Mouse (Mus musculus) heart, embryonic 14.5 days (tissue): Measurements from ENCODE around the gene Hcfc1r1. TPM values are rescaled to one million over a fixed set of nuclear protein-coding genes. Genes with fewer than 3 reads are reported as not detected.

Experiments used
- ATAC-seq: fragments of 200-750 bp; cut with Nextera tagmentation; 2 replicates; pipeline ENCODE4 v1.8.0; 2017; ENCODE audit warnings: low read depth, moderate TSS enrichment; ENCODE audit not compliant: insufficient number of reproducible peaks, insufficient read depth, low FRiP score
- H3K27ac ChIP-seq, 2 experiments: fragments of 200-500 bp in 1 of 2; fragments of 300-500 bp in 1 of 2; sonication (generic) in 1 of 2; replicated peaks in 1 of 2; 2 replicates each; pipeline ENCODE4 v1.5.1; 2012 to 2014; ENCODE audit warnings: low read depth in 2 of 2, low read length in 2 of 2, control low read depth in 1 of 2, mild to moderate bottlenecking in 1 of 2, mixed read lengths in 1 of 2; ENCODE audit not compliant: control insufficient read depth in 1 of 2, insufficient read depth in 1 of 2
- H3K27me3 ChIP-seq: fragments of 300-500 bp; sonication (generic); 2 replicates; pipeline ENCODE4 v1.6.1; 2014; ENCODE audit warnings: mild to moderate bottlenecking, low read length, control low read depth; ENCODE audit not compliant: control insufficient read depth, insufficient read depth
- H3K36me3 ChIP-seq: fragments of 300-500 bp; sonication (generic); 2 replicates; pipeline ENCODE4 v1.6.1; 2014; ENCODE audit warnings: mild to moderate bottlenecking, control low read depth, low read length, mixed read lengths; ENCODE audit not compliant: control insufficient read depth, insufficient read depth
- H3K4me1 ChIP-seq, 2 experiments: fragments of 200-500 bp in 1 of 2; fragments of 300-500 bp in 1 of 2; sonication (generic) in 1 of 2; 2 replicates each; pipeline ENCODE4 v1.6.1; 2012 to 2014; ENCODE audit warnings: low read length in 2 of 2, control low read depth in 1 of 2, mixed read lengths in 1 of 2; ENCODE audit not compliant: control insufficient read depth in 2 of 2, insufficient read depth in 2 of 2
- H3K4me2 ChIP-seq: fragments of 300-500 bp; sonication (generic); 2 replicates; pipeline ENCODE4 v1.6.1; 2014; ENCODE audit warnings: mild to moderate bottlenecking, low read length
- H3K4me3 ChIP-seq, 2 experiments: fragments of 200-500 bp in 1 of 2; fragments of 300-500 bp in 1 of 2; sonication (generic) in 1 of 2; 2 replicates each; pipeline ENCODE4 v1.5.1; 2012 to 2014; ENCODE audit warnings: low read length in 2 of 2, mild to moderate bottlenecking in 2 of 2, control low read depth in 1 of 2, low read depth in 1 of 2, moderate library complexity in 1 of 2; ENCODE audit not compliant: control insufficient read depth in 1 of 2, insufficient read depth in 1 of 2
- H3K9ac ChIP-seq: fragments of 300-500 bp; sonication (generic); 2 replicates; pipeline ENCODE4 v1.6.1; 2014; ENCODE audit warnings: mild to moderate bottlenecking, low read length
- H3K9me3 ChIP-seq: fragments of 300-500 bp; sonication (generic); 2 replicates; pipeline ENCODE4 v1.6.1; 2016; ENCODE audit warnings: low read length, control low read depth; ENCODE audit not compliant: control insufficient read depth
- WGBS: fragments of 180-500 bp; shearing (Covaris S2); extraction: QIAGEN DNeasy Blood & Tissue Kit; methylation state at CpG from one replicate; pipeline ENCODE4 v1.1.7; 2014; 5-methylcytosine and 5-hydroxymethylcytosine counted together
- polyA plus RNA-seq: library from polyadenylated mRNA; unstranded; fragments of >200 nt; fragmentation: Nextera tagmentation; extraction: Ambion mirVana; gene quantifications from 2 replicates; pipeline ENCODE4 v1.2.1, GENCODE M21; 2014

Hcfc1r1 gene
- 403 and 405 TPM in 2 replicates for polyA plus RNA-seq

- Histone ChIP-seq H3K36me3 (peaks cover 21% of the 10 kb centered on the region), H3K4me3 (peak within 1 kb of the TSS; percentile 72 to 95), H3K27me3 (peaks cover 9% of the 10 kb centered on the region), H3K4me1 (peaks cover 12 to 34% of the 10 kb centered on the region in 2 experiments), H3K9me3 (no peaks in the 10 kb centered on the region), H3K27ac (peak within 1 kb of the TSS; percentile 97 to 99), H3K4me2 (peak within 1 kb of the TSS; percentile 85), H3K9ac (peak within 1 kb of the TSS; percentile 91)
- peak; percentile 85 for ATAC-seq
- WGBS, result 0% methylated on average over 45 of the region's 45 CpGs
Observed at GRCm38 (mm10) chr17:23673424-23674073, at the start of gene Hcfc1r1, which contains the start of gene Thoc6. TSS of gene Hcfc1r1 (plus strand) at chr17:23673596. TSS of gene Thoc6 (minus strand) at chr17:23673882.

- H3K9ac ChIP-seq, result no peak overlapping the region
- no peaks in the 10 kb centered on the region for H3K9me3 ChIP-seq
- no peak overlapping the region for H3K4me3 ChIP-seq
- 29% methylated on average over 7 of the region's 7 CpGs for WGBS
- no peaks in the 10 kb centered on the region for H3K36me3 ChIP-seq
- H3K27me3 ChIP-seq, result peaks cover 16% of the 10 kb centered on the region; the same call in 1 of the 2 replicates
- ATAC-seq, result no peak
- H3K27ac ChIP-seq, result no peak overlapping the region
- no peak overlapping the region for H3K4me2 ChIP-seq
- no peaks in the 10 kb centered on the region for H3K4me1 ChIP-seq
Observed at GRCm38 (mm10) chr17:23627813-23628212, 45.6 kb upstream of the Hcfc1r1 start.

GRCm38 (mm10) chr17:23630195-23631020 lies 43.0 kb upstream of the Hcfc1r1 start:
- Histone ChIP-seq H3K9me3 (no peaks in the 10 kb centered on the region), H3K36me3 (no peaks in the 10 kb centered on the region), H3K27ac (no peak overlapping the region), H3K9ac (0 out of 2 replicates have a peak overlapping the region, but pooled peaks have one; percentile 30), H3K4me3 (peak overlapping the region in 1 of 2 experiments; percentile 16; a peak in 1 of 4 replicates), H3K4me2 (peak overlapping the region; percentile 58), H3K4me1 (no peaks in the 10 kb centered on the region), H3K27me3 (peaks cover 16% of the 10 kb centered on the region; the same call in 1 of the 2 replicates)
- 0 out of 2 replicates have a peak, but pooled peaks have one; percentile 65 for ATAC-seq
- 13% methylated on average over 22 of the region's 22 CpGs for WGBS

- no peak overlapping the region for H3K4me2 ChIP-seq
- H3K27me3 ChIP-seq, result peaks cover 16% of the 10 kb centered on the region; the same call in 1 of the 2 replicates
- no peaks in the 10 kb centered on the region for H3K36me3 ChIP-seq
- no peaks in the 10 kb centered on the region for H3K4me1 ChIP-seq
- H3K9me3 ChIP-seq, result no peaks in the 10 kb centered on the region
- H3K4me3 ChIP-seq, result no peak overlapping the region
- 71% methylated on average over 8 of the region's 8 CpGs for WGBS
- no peak overlapping the region for H3K9ac ChIP-seq
- H3K27ac ChIP-seq, result no peak overlapping the region
- no peak for ATAC-seq
Observed at GRCm38 (mm10) chr17:23631241-23631640, 42.2 kb upstream of the Hcfc1r1 start.

GRCm38 (mm10) chr17:23644613-23645495 lies 28.5 kb upstream of the Hcfc1r1 start, which contains the start of gene Mmp25:
TSS of gene Mmp25 (minus strand) at chr17:23645277.
- Histone ChIP-seq H3K4me1 (peaks cover 2 to 12% of the 10 kb centered on the region in 2 experiments; a peak in 3 of 4 replicates), H3K4me2 (peak within 1 kb of the TSS; percentile 94), H3K4me3 (peak within 1 kb of the TSS; percentile 51 to 53), H3K36me3 (no peaks in the 10 kb centered on the region), H3K9ac (peak within 1 kb of the TSS; percentile 62), H3K27me3 (peaks cover 18% of the 10 kb centered on the region), H3K27ac (no peak within 1 kb of the TSS), H3K9me3 (no peaks in the 10 kb centered on the region)
- WGBS, result under 1% methylated on average over 58 of the region's 58 CpGs
- peak; percentile 33; the same call in 1 of the 2 replicates for ATAC-seq

GRCm38 (mm10) chr17:23645894-23646293 lies 27.5 kb upstream of the Hcfc1r1 start:
- Histone ChIP-seq H3K27ac (no peak overlapping the region), H3K9me3 (no peaks in the 10 kb centered on the region), H3K9ac (no peak overlapping the region), H3K4me3 (no peak overlapping the region), H3K4me2 (no peak overlapping the region), H3K36me3 (no peaks in the 10 kb centered on the region), H3K4me1 (peaks cover 2 to 12% of the 10 kb centered on the region in 2 experiments; a peak in 3 of 4 replicates), H3K27me3 (peaks cover 18% of the 10 kb centered on the region)
- 18% methylated on average over 10 of the region's 10 CpGs for WGBS
- ATAC-seq, result no peak

- no peak for ATAC-seq
- 80% methylated on average over 6 of the region's 6 CpGs for WGBS
- no peak overlapping the region for H3K4me3 ChIP-seq
Observed at GRCm38 (mm10) chr17:23651363-23651762, 22.0 kb upstream of the Hcfc1r1 start.

More at GRCm38 (mm10) chr17:23651363-23651762, 22.0 kb upstream of the Hcfc1r1 start:
- no peak overlapping the region for H3K4me2 ChIP-seq
- H3K27me3 ChIP-seq, result peaks cover under 1% of the 10 kb centered on the region; the same call in 1 of the 2 replicates
- no peaks in the 10 kb centered on the region for H3K9me3 ChIP-seq
- no peaks in the 10 kb centered on the region for H3K4me1 ChIP-seq
- no peaks in the 10 kb centered on the region for H3K36me3 ChIP-seq
- no peak overlapping the region for H3K27ac ChIP-seq
- H3K9ac ChIP-seq, result no peak overlapping the region
